In the genomic region with DNA sequence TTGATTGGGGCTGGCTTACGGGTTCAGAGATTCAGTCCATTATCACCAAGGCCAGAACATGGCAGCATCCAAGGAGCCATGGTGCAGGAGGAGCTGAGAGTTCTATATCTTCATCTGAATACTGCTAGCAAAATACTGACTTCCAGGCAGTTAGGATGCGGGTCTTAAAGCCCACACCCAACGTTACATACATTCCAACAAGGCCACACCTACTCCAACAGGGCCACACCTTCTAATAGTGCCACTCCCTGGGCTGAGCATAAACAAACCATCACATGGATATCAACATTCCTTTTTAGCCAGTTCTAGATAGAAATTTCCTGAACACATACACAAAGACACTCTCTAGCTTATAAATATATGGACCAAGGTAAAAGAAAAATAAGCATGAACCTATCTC, we compare ENCODE assay signal across 8 mouse cellular contexts. TPM values are rescaled to one million over a fixed set of nuclear protein-coding genes. Genes with fewer than 3 reads are reported as not detected.
DNase-seq lines count a peak whose midpoint lies in the region; ATAC-seq and TF ChIP-seq lines count a peak whose summit lies in the region.

Gene Hint3 (minus strand): TSS at position 120 of the 400 bp plus-strand sequence.

- WGBS in lung, postnatal 0 days, result 67% methylated on average over 3 of the region's 3 CpGs
- WGBS in limb, embryonic 15.5 days, result 85% methylated on average over 3 of the region's 3 CpGs

- H3K27ac ChIP-seq in lung, postnatal 0 days (ENCODE audit: low read length), result no peak within 1 kb of the TSS
- no peak within 1 kb of the TSS for H3K27ac ChIP-seq in limb, embryonic 15.5 days

- H3K4me3 ChIP-seq in lung, postnatal 0 days (ENCODE audit: low read depth, low read length), result no peak within 1 kb of the TSS
- no peak within 1 kb of the TSS for H3K4me3 ChIP-seq in limb, embryonic 15.5 days

- no peaks in the 10 kb centered on the region for H3K9me3 ChIP-seq in lung, postnatal 0 days (ENCODE audit: low read length)
- no peaks in the 10 kb centered on the region for H3K9me3 ChIP-seq in limb, embryonic 15.5 days

- no peak for TF ChIP-seq CTCF in lung, postnatal 0 days (IDR thresholded peaks at IDR 0.05)

- no peak for ATAC-seq in lung, postnatal 0 days
- peak; percentile 67; the same call in 1 of the 2 replicates for ATAC-seq in erythroid progenitor cell, adult 5-6 weeks (replicated peaks; ENCODE audit: low FRiP score, poor library complexity, severe bottlenecking)
- no peak for ATAC-seq in limb, embryonic 15.5 days (ENCODE audit: insufficient number of reproducible peaks, low FRiP score, low TSS enrichment, low read depth)
- no peak for ATAC-seq in megakaryocyte progenitor cell, adult 5-6 weeks (replicated peaks; ENCODE audit: poor library complexity)

- no peak for TF ChIP-seq EP300 in lung, postnatal 0 days (IDR thresholded peaks at IDR 0.05)

- no peak for DNase-seq in lung, postnatal 0 days (ENCODE audit: low spot score)
- DNase-seq in lung, postnatal 25 days (ENCODE audit: low spot score), result no peak
- no peak for DNase-seq in heart, postnatal 36 days
- no peak for DNase-seq in embryo, embryonic 10.5 days (ENCODE audit: low spot score)
- DNase-seq in embryo, embryonic 10 days (ENCODE audit: low spot score), result no peak

- no peaks in the 10 kb centered on the region for H3K36me3 ChIP-seq in lung, postnatal 0 days (ENCODE audit: insufficient read depth, low read length)
- no peaks in the 10 kb centered on the region for H3K36me3 ChIP-seq in limb, embryonic 15.5 days

- H3K9ac ChIP-seq in lung, postnatal 0 days (replicated peaks; ENCODE audit: low read depth), result no peak within 1 kb of the TSS
- H3K9ac ChIP-seq in limb, embryonic 15.5 days, result no peak within 1 kb of the TSS

- intact Hi-C loops in heart, postnatal 36 days (cut with DNase I), result no loop called here

- no peak within 1 kb of the TSS for H3K4me2 ChIP-seq in lung, postnatal 0 days (replicated peaks; ENCODE audit: low read depth, low read length)
- no peak within 1 kb of the TSS for H3K4me2 ChIP-seq in limb, embryonic 15.5 days

- H3K4me1 ChIP-seq in lung, postnatal 0 days (ENCODE audit: insufficient read depth, low read depth, low read length), result no peaks in the 10 kb centered on the region
- no peaks in the 10 kb centered on the region for H3K4me1 ChIP-seq in limb, embryonic 15.5 days

- no peaks in the 10 kb centered on the region for H3K27me3 ChIP-seq in lung, postnatal 0 days (replicated peaks; ENCODE audit: insufficient read depth, low read length)
- H3K27me3 ChIP-seq in limb, embryonic 15.5 days, result no peaks in the 10 kb centered on the region

RNA-seq across cellular contexts. Expression of gene Hint3, which starts in this region (rescaled TPM):
- 37.2 and 46.0 TPM in 2 replicates for polyA plus RNA-seq in lung, postnatal 0 days (2015; fragmentation: Nextera tagmentation; extraction: Ambion mirVana)
- 12.6 and 15.5 TPM in 2 replicates for total RNA-seq in erythroid progenitor cell, adult 5-6 weeks (2015; ENCODE audit: low replicate concordance)
- 11.9 and 17.5 TPM in 2 replicates for total RNA-seq in erythroid progenitor cell, adult 5-6 weeks (2017; ENCODE audit: low replicate concordance)
- total RNA-seq in heart, postnatal 36 days (2021), result 10 to 100 TPM; 79.6 to 89.7 TPM
- 21.1 and 21.3 TPM in 2 replicates for polyA plus RNA-seq in limb, embryonic 15.5 days (2015; fragmentation: Nextera tagmentation; extraction: Ambion mirVana)
- total RNA-seq in megakaryocyte progenitor cell, adult 5-6 weeks (2015), result 13.7 and 16.6 TPM in 2 replicates
- 5.7 and 9.8 TPM in 2 replicates for total RNA-seq in megakaryocyte progenitor cell, adult 5-6 weeks (2017)

Comparison
In these comparisons a context has a peak if more than half of its experiments do, and no peak if none do; other contexts are left out.
1. RNA of gene Hint3 (total RNA-seq): 79.6 to 89.7 TPM in heart, postnatal 36 days; 11.9 to 17.5 TPM in erythroid progenitor cell, adult 5-6 weeks and 5.7 to 16.6 TPM in megakaryocyte progenitor cell, adult 5-6 weeks; every median in the first group is over 4 times any median in the second.